Mouse (Mus musculus): Measurements from ENCODE around the gene Ccin. TPM values are rescaled to one million over a fixed set of nuclear protein-coding genes. Genes with fewer than 3 reads are reported as not detected.
A peak's percentile ranks its signal among the peaks of the same experiment; 100 is the strongest.

Gene Ccin
- polyA plus RNA-seq, 1 experiment from 2014 or later = not detected

- H3K4me2 ChIP-seq (ENCODE audit: low read depth, low read length) = peak within 1 kb of the TSS; percentile 93
- peak within 1 kb of the TSS; percentile 73 for H3K9ac ChIP-seq (replicated peaks)
- H3K36me3 ChIP-seq (replicated peaks; ENCODE audit: insufficient read depth, low read length) = no peaks in the 10 kb centered on the region
- H3K4me3 ChIP-seq (ENCODE audit: low read depth, low read length) = peak within 1 kb of the TSS; percentile 65
- ATAC-seq (peak; percentile 75), DNase-seq (peak; percentile 93)
- H3K27ac ChIP-seq (ENCODE audit: low read depth) = peak within 1 kb of the TSS; percentile 81
- H3K9me3 ChIP-seq (ENCODE audit: low read length) = no peaks in the 10 kb centered on the region
- TF ChIP-seq CTCF (IDR thresholded peaks at IDR 0.05; ENCODE audit: low read depth) (peak; percentile 93), EP300 (IDR thresholded peaks at IDR 0.05; ENCODE audit: low read depth) (no peak)
- H3K4me1 ChIP-seq (ENCODE audit: insufficient read depth) = peaks cover 41% of the 10 kb centered on the region
- WGBS (ENCODE audit: insufficient replicate concordance) = 0% methylated on average over 38 of the region's 45 CpGs
- no peaks in the 10 kb centered on the region for H3K27me3 ChIP-seq (ENCODE audit: insufficient read depth, low read length)
Measured at GRCm38 (mm10) chr4:43957292-43957845, 25.9 kb upstream of the Ccin start, which contains the start of gene Glipr2. Gene Glipr2 (plus strand): TSS chr4:43957401.

DNA sequence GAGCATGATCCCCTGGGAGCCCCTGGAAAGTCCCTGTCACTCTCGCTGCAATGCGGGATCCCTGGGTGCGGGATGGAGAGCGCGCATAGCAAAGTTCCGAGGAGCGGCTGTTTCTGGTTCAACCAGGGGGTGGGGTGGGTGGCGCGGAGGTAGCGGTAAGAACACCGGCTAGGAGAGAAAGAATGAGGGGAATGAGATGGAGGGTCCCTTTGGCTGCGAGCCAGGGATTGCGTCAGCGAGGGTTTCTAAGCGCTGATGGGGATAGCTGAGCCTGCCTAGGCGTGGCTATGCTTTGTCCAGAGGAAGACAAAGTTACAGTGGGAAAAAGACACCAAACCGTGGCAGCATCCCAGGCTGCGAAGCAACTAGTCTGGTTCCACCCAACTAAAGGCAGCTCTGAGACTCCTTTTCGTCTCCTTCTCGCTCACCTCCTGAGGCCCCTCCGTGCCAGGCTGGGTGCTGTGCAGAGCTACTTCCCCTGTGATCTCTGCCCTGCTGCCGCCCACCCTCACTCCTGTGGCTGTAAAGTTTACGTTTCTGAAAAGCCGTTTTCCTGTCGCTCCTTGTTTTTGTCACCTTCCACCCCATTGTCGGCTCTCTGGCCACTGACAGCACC lies 25.3 kb upstream of the Ccin start:
- DNase-seq = peak; percentile 66

DNA sequence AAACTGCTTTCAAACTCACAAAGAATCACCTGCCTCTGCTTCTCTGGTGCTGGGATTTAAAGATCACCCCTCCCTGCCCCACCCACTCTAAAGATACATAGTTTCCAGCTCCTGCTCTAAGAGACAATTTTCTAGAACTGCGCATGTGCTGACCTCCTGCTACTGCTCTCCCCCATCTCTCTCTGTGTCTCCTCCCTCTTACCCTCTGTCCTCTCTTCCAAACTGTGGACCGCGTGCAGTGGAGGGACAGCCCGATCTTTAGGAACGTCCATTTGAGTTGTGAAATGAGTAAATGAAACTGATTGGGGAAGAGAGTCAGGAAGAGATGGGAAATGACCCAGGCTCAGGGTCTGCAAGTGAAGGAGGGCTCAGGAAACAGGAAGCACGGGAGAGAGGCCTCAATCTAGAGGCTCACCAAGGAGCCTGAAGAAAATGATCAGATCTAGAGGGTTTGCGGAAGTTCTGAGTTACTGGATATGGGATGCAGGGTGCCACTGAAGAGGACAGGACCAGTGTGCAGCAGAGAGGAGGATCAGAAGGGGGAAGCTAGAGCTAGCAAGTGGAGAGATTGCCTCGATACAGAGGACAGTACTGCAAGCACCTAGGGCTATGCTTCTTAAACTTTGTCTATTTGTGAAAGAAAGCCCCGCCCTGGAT lies 23.6 kb upstream of the Ccin start:
- Histone ChIP-seq H3K9ac (replicated peaks) (peak overlapping the region; percentile 39), H3K27me3 (ENCODE audit: insufficient read depth, low read length) (no peaks in the 10 kb centered on the region), H3K9me3 (ENCODE audit: low read length) (no peaks in the 10 kb centered on the region), H3K36me3 (replicated peaks; ENCODE audit: insufficient read depth, low read length) (no peaks in the 10 kb centered on the region), H3K4me2 (ENCODE audit: low read depth, low read length) (peak overlapping the region; percentile 93), H3K4me3 (ENCODE audit: low read depth, low read length) (peak overlapping the region; percentile 65), H3K27ac (ENCODE audit: low read depth) (peak overlapping the region; percentile 85), H3K4me1 (ENCODE audit: insufficient read depth) (peaks cover 64% of the 10 kb centered on the region)
- DNase-seq = peak; percentile 57
- ATAC-seq = peak; percentile 63
- WGBS (ENCODE audit: insufficient replicate concordance) = 8% methylated on average over 9 of the region's 9 CpGs
- TF ChIP-seq EP300 (IDR thresholded peaks at IDR 0.05; ENCODE audit: low read depth) (no peak), CTCF (IDR thresholded peaks at IDR 0.05; ENCODE audit: low read depth) (no peak)

More for the DNA sequence above, 25.3 kb upstream of the Ccin start:
- Histone ChIP-seq H3K36me3 (replicated peaks; ENCODE audit: insufficient read depth, low read length) (no peaks in the 10 kb centered on the region), H3K4me3 (ENCODE audit: low read depth, low read length) (peak overlapping the region; percentile 65), H3K9ac (replicated peaks) (peak overlapping the region; percentile 73), H3K4me1 (ENCODE audit: insufficient read depth) (peaks cover 47% of the 10 kb centered on the region), H3K27ac (ENCODE audit: low read depth) (peak overlapping the region; percentile 81), H3K9me3 (ENCODE audit: low read length) (no peaks in the 10 kb centered on the region), H3K4me2 (ENCODE audit: low read depth, low read length) (peak overlapping the region; percentile 93), H3K27me3 (ENCODE audit: insufficient read depth, low read length) (no peaks in the 10 kb centered on the region)
- TF ChIP-seq CTCF (IDR thresholded peaks at IDR 0.05; ENCODE audit: low read depth) (no peak), EP300 (IDR thresholded peaks at IDR 0.05; ENCODE audit: low read depth) (no peak)
- peak; percentile 25 for ATAC-seq
- WGBS (ENCODE audit: insufficient replicate concordance) = under 1% methylated on average over 26 of the region's 26 CpGs

- Histone ChIP-seq H3K4me1 (ENCODE audit: insufficient read depth) (peaks cover 69% of the 10 kb centered on the region), H3K27me3 (ENCODE audit: insufficient read depth, low read length) (no peaks in the 10 kb centered on the region), H3K36me3 (replicated peaks; ENCODE audit: insufficient read depth, low read length) (no peaks in the 10 kb centered on the region), H3K27ac (ENCODE audit: low read depth) (peak overlapping the region; percentile 85), H3K4me2 (ENCODE audit: low read depth, low read length) (peak overlapping the region; percentile 93), H3K9ac (replicated peaks) (peak overlapping the region; percentile 39), H3K9me3 (ENCODE audit: low read length) (no peaks in the 10 kb centered on the region), H3K4me3 (ENCODE audit: low read depth, low read length) (peak overlapping the region; percentile 65)
- 30% methylated on average over 6 of the region's 6 CpGs for WGBS (ENCODE audit: insufficient replicate concordance)
- TF ChIP-seq EP300 (IDR thresholded peaks at IDR 0.05; ENCODE audit: low read depth) = peak; percentile 77; the same call in 1 of the 2 replicates
- TF ChIP-seq CTCF (IDR thresholded peaks at IDR 0.05; ENCODE audit: low read depth) = no peak
- peak; percentile 18 for ATAC-seq
- no peak for DNase-seq
Measured at GRCm38 (mm10) chr4:43960207-43960606, 23.1 kb upstream of the Ccin start.

DNA sequence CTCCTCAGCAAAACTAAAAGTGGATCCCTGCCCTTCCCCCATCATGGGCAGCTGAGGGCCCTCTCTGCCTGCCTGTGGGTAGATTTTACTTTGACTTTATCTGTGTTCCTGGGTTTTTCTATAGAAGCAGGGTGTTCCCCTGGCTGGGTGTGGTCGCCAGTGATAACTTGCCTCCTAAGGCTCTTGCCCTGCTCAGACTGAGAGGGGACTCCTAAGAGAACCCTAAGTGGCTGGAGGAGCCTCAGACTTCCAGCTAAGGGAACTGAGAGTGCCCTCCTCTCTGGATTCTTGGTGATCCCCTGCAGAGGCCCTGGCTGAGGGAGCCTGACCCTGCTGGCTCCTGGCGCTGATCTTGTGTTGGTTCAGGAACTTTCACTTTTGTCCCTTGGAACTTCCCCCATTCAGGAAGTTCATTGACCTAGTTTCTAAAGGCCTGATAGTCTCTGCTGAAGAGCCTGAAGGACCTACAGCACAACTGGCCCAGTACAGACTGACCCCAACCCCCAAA lies 18.9 kb upstream of the Ccin start:
- H3K36me3 ChIP-seq (replicated peaks; ENCODE audit: insufficient read depth, low read length) = peaks cover 2% of the 10 kb centered on the region; the same call in 1 of the 2 replicates
- peak overlapping the region; percentile 71 for H3K4me2 ChIP-seq (ENCODE audit: low read depth, low read length)
- H3K9me3 ChIP-seq (ENCODE audit: low read length) = no peaks in the 10 kb centered on the region
- peak; percentile 94 for TF ChIP-seq EP300 (IDR thresholded peaks at IDR 0.05; ENCODE audit: low read depth)
- TF ChIP-seq CTCF (IDR thresholded peaks at IDR 0.05; ENCODE audit: low read depth) = no peak
- no peaks in the 10 kb centered on the region for H3K27me3 ChIP-seq (ENCODE audit: insufficient read depth, low read length)
- peak overlapping the region; percentile 21 for H3K4me3 ChIP-seq (ENCODE audit: low read depth, low read length)
- peaks cover 91% of the 10 kb centered on the region for H3K4me1 ChIP-seq (ENCODE audit: insufficient read depth)
- ATAC-seq = peak; percentile 78
- peak overlapping the region; percentile 66 for H3K9ac ChIP-seq (replicated peaks)
- H3K27ac ChIP-seq (ENCODE audit: low read depth) = peak overlapping the region; percentile 96
- DNase-seq = peak; percentile 66
- 16% methylated on average over 2 of the region's 2 CpGs for WGBS (ENCODE audit: insufficient replicate concordance)

Data from liver, postnatal 0 days (tissue).